Mouse (Mus musculus) forebrain, embryonic 14.5 days (tissue): Measurements from ENCODE around the gene Gtsf2. TPM values are rescaled to one million over a fixed set of nuclear protein-coding genes. Genes with fewer than 3 reads are reported as not detected.
"Not testable (repeated sequence)": the region's sequence is repeated elsewhere in the genome, so short reads cannot be mapped to it uniquely, and the experiment has no call there.

Experiments
- ATAC-seq: fragments of 200-750 bp; cut with Nextera tagmentation; 2 replicates; pipeline ENCODE4 v1.8.0; 2017; ENCODE audit warnings: mild to moderate bottlenecking, moderate library complexity
- DNase-seq: peaks from one replicate; pipeline ENCODE4 v3.0.0-alpha.2; 2015; ENCODE audit warnings: low spot score
- H3K27ac ChIP-seq: fragments of 300-500 bp; sonication (generic); 2 replicates; pipeline ENCODE4 v1.5.1; 2014; ENCODE audit warnings: low read depth, mild to moderate bottlenecking, control low read depth, low read length, moderate library complexity
- H3K27me3 ChIP-seq: fragments of 300-500 bp; sonication (generic); replicated peaks from 2 replicates; pipeline ENCODE4 v1.6.1; 2014; ENCODE audit warnings: low read length, control low read depth, mixed read lengths; ENCODE audit not compliant: control insufficient read depth, insufficient read depth
- H3K36me3 ChIP-seq: fragments of 300-500 bp; sonication (generic); 2 replicates; pipeline ENCODE4 v1.6.1; 2014; ENCODE audit warnings: low read length, control low read depth; ENCODE audit not compliant: control insufficient read depth, insufficient read depth
- H3K4me1 ChIP-seq: fragments of 300-500 bp; sonication (generic); 2 replicates; pipeline ENCODE4 v1.6.1; 2014; ENCODE audit warnings: antibody characterized with exemption, low read length, control low read depth; ENCODE audit not compliant: control insufficient read depth, insufficient read depth
- H3K4me2 ChIP-seq: fragments of 300-500 bp; sonication (generic); 2 replicates; pipeline ENCODE4 v1.6.1; 2014; ENCODE audit warnings: mild to moderate bottlenecking, control low read depth, low read length
- H3K4me3 ChIP-seq: fragments of 300-500 bp; sonication (generic); 2 replicates; pipeline ENCODE4 v1.5.1; 2014; ENCODE audit warnings: low read depth, low read length, control low read depth
- H3K9ac ChIP-seq: fragments of 300-500 bp; sonication (generic); 2 replicates; pipeline ENCODE4 v1.6.1; 2014; ENCODE audit warnings: mild to moderate bottlenecking, low read length, control low read depth, moderate library complexity
- H3K9me3 ChIP-seq: fragments of 300-500 bp; sonication (generic); replicated peaks from 2 replicates; pipeline ENCODE4 v1.6.1; 2016; ENCODE audit warnings: low read length, control low read depth, mixed read lengths; ENCODE audit not compliant: control insufficient read depth
- WGBS: fragments of 180-500 bp; shearing (Covaris S2); extraction: QIAGEN DNeasy Blood & Tissue Kit; methylation state at CpG from one replicate; pipeline ENCODE4 v1.1.7; 2014; 5-methylcytosine and 5-hydroxymethylcytosine counted together
- polyA plus RNA-seq: library from polyadenylated mRNA; unstranded; fragments of >200 nt; fragmentation: Nextera tagmentation; extraction: Ambion mirVana; gene quantifications from 2 replicates; pipeline ENCODE4 v1.2.1, GENCODE M21; 2014

The Gtsf2 gene
- polyA plus RNA-seq, 1 experiment from 2014 or later = not detected

DNA sequence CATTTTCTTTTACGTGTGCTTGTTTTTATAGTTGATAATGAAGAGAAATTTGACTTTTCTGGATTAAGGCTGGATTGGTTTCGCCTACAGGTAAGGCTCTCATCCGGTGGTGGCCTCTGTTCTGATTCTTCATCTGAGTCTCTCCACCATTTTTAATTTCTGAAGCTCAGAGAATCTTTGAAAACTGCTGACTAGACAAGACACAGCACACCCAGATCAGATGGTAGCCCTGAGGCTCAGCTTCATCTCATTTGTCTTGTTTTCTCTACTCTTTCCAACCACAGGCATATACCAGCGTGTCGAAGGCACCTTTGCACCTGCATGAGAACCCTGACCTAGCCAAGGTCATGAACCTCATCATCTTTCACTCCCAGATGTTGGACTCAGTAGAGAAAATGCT, 25.5 kb upstream of the Gtsf2 start:
- Histone ChIP-seq H3K4me2 (no peak overlapping the region), H3K9ac (no peak overlapping the region), H3K36me3 (no peaks in the 10 kb centered on the region), H3K27ac (no peak overlapping the region), H3K27me3 (no peaks in the 10 kb centered on the region), H3K4me1 (no peaks in the 10 kb centered on the region), H3K9me3 (no peaks in the 10 kb centered on the region), H3K4me3 (no peak overlapping the region)
- ATAC-seq (no peak), DNase-seq (no peak)
- 88% methylated on average over 5 of the region's 5 CpGs for WGBS

GRCm38 (mm10) chr15:103473182-103473581, 24.9 kb upstream of the Gtsf2 start:
- no peak overlapping the region for H3K9ac ChIP-seq
- no peak for ATAC-seq
- 90% methylated on average over 7 of the region's 7 CpGs for WGBS

DNA sequence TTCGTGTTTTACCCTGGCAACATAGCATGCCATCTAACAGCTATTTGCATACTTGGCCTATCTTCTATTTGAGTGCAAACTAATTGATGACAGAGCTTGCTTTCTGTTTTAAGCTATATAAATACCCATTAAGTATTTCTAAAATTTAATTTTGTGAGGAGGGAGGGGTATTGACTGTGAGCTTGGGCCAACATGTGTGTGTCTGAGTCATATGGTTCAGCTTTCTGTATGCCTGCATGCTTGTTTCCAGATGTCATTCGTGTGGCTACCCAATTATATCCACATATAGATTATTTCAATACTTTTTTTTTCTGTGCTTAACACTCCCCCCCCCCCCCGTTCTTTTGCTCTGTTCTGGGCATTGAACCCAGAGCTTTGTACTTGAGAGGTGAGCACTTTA, 24.0 kb upstream of the Gtsf2 start:
- Histone ChIP-seq H3K4me2 (no peak overlapping the region), H3K27me3 (no peaks in the 10 kb centered on the region), H3K27ac (no peak overlapping the region), H3K36me3 (no peaks in the 10 kb centered on the region), H3K9ac (no peak overlapping the region), H3K4me3 (no peak overlapping the region), H3K4me1 (no peaks in the 10 kb centered on the region), H3K9me3 (no peaks in the 10 kb centered on the region)
- 66% methylated on average over 3 of the region's 3 CpGs for WGBS
- DNase-seq = no peak
- ATAC-seq = no peak

More at GRCm38 (mm10) chr15:103473182-103473581, 24.9 kb upstream of the Gtsf2 start:
- H3K27me3 ChIP-seq = no peaks in the 10 kb centered on the region
- no peak overlapping the region for H3K4me3 ChIP-seq
- H3K9me3 ChIP-seq = no peaks in the 10 kb centered on the region
- H3K36me3 ChIP-seq = no peaks in the 10 kb centered on the region
- H3K4me2 ChIP-seq = no peak overlapping the region
- no peak overlapping the region for H3K27ac ChIP-seq
- DNase-seq = no peak
- no peaks in the 10 kb centered on the region for H3K4me1 ChIP-seq

DNA sequence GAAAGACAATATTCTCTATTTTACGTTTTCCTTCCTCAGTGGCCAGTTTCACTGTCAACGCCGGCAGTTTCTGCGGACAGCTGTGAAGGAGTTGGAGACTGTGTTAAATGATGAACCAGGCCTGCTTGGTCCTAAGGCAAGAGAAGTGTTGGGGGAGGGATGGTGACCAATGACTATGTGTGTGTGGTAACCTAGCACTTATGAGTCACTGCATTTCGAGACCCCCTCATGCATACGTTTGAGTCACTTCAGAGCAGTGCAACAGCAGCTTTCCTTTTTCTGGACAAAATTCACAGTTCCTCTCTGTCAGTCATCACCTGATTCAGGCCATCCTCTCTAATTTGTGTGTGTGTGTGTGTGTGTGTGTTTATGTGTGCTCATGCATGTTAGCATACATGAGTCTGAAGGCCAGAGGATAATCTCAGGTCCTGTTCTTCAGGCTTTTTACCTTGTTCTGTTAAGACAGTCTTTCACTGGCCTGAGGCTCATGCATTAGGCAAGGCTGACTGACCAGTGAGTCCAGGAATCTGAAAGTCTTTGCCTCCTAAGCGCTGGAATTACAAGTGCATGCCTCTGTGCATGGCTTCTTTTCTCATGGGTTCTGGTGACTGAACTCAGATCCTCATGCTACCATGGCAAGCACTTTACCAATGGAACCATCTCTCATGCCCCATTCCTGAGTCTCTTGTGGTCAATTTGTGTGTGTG, 23.4 kb upstream of the Gtsf2 start:
- H3K9me3 ChIP-seq = no peaks in the 10 kb centered on the region
- H3K4me3 ChIP-seq = no peak overlapping the region
- WGBS = 85% methylated on average over 7 of the region's 7 CpGs
- H3K27me3 ChIP-seq = no peaks in the 10 kb centered on the region
- no peaks in the 10 kb centered on the region for H3K36me3 ChIP-seq
- no peak overlapping the region for H3K9ac ChIP-seq
- no peak overlapping the region for H3K27ac ChIP-seq
- H3K4me1 ChIP-seq = no peaks in the 10 kb centered on the region
- no peak overlapping the region for H3K4me2 ChIP-seq
- ATAC-seq = no peak
- no peak for DNase-seq

GRCm38 (mm10) chr15:103462539-103463261, 14.4 kb upstream of the Gtsf2 start:
- ATAC-seq = no peak
- Histone ChIP-seq H3K4me3 (no peak overlapping the region), H3K4me2 (no peak overlapping the region), H3K4me1 (no peaks in the 10 kb centered on the region), H3K9ac (no peak overlapping the region), H3K27ac (no peak overlapping the region), H3K27me3 (no peaks in the 10 kb centered on the region), H3K9me3 (no peaks in the 10 kb centered on the region), H3K36me3 (no peaks in the 10 kb centered on the region)
- peak; percentile 30 for DNase-seq
- 55% methylated on average over 7 of the region's 7 CpGs for WGBS

DNA sequence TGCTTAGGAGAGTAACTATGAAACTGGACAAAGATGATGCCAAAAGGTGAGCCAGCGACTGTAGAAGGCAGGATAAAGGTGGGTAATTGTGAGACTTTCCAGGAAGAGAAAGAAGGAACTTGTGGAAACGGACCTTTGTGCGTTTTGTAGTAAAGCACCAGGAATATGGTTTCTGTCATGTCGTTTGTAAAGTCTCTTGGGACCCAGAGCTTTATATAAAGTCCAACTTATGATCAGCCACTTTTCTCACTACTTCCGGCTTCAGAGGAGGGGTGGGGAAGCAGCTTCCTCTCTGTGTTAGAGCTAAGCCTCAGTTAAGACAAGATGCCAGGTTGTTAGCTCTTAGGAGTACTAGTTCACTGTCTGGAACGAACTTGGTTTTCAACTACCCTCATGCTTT, 6.2 kb upstream of the Gtsf2 start:
- ATAC-seq (no peak), DNase-seq (no peak)
- H3K9me3 ChIP-seq = no peaks in the 10 kb centered on the region
- no peak overlapping the region for H3K27ac ChIP-seq
- H3K36me3 ChIP-seq = no peaks in the 10 kb centered on the region
- H3K4me2 ChIP-seq = no peak overlapping the region
- no peaks in the 10 kb centered on the region for H3K4me1 ChIP-seq
- H3K9ac ChIP-seq = no peak overlapping the region
- no peak overlapping the region for H3K4me3 ChIP-seq
- 90% methylated on average over 6 of the region's 6 CpGs for WGBS
- no peaks in the 10 kb centered on the region for H3K27me3 ChIP-seq

GRCm38 (mm10) chr15:103453551-103454218, 5.4 kb upstream of the Gtsf2 start, which contains the start of gene Nckap1l:
Nckap1l (plus strand) TSS chr15:103453794.
- WGBS = 90% methylated on average over 13 of the region's 13 CpGs

DNA sequence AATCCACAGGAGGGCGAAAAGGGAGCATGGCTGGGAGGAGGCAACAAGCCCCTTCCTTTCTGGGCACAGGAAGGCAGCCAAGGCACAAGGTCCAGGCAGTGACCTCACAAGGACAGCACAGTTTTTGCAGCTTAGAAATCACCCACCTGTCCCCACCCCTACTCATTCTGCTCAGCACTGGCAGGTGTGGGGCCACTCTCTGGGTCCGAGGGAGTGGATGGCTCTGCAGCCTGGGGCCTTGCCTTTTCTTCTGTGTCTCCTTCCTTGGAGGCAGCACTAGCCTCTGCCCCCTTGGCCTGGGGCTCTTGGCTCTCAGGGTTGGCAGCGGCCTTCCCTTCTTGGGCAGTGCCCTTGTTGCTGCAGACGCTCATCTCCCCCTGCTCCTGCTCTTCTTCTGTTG, 2.3 kb downstream of the Gtsf2 start:
- not testable (repeated sequence) for H3K9ac ChIP-seq, H3K36me3 ChIP-seq, H3K9me3 ChIP-seq, ATAC-seq, H3K27me3 ChIP-seq, H3K4me3 ChIP-seq, DNase-seq, H3K4me2 ChIP-seq, H3K27ac ChIP-seq, H3K4me1 ChIP-seq
- 92% methylated on average over 4 of the region's 4 CpGs for WGBS

More at GRCm38 (mm10) chr15:103453551-103454218, 5.4 kb upstream of the Gtsf2 start, which contains the start of gene Nckap1l:
- DNase-seq (no peak), ATAC-seq (no peak)
- no peak within 1 kb of the TSS for H3K27ac ChIP-seq
- H3K4me3 ChIP-seq = no peak within 1 kb of the TSS
- H3K9ac ChIP-seq = no peak within 1 kb of the TSS
- no peak within 1 kb of the TSS for H3K4me2 ChIP-seq
- no peaks in the 10 kb centered on the region for H3K9me3 ChIP-seq
- H3K27me3 ChIP-seq = no peaks in the 10 kb centered on the region
- no peaks in the 10 kb centered on the region for H3K4me1 ChIP-seq
- H3K36me3 ChIP-seq = no peaks in the 10 kb centered on the region

DNA sequence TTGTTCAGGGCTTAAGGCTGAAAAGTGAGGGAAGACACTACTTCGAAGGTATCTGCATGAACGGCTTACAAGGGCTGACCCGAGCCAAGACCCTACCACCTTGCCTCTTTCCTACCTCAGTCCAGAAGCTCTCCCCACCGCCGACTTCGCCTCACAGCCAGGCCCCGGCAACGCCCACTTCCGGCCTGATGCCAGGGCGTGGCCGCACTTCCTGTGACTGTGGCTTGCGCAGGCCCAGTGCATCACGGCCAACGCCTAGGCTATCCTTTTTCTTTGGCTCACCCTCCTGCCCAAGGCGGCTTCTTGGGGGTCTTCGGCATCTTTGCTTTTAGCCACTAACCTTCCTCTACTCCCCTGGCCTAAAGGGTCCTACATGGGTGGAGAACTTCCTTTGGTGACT, 18.0 kb downstream of the Gtsf2 start, which contains the start of gene Gtsf1:
Gene Gtsf1, minus strand, starts transcription at position 230 of the 400 bp plus-strand sequence.
- Histone ChIP-seq H3K27ac (no peak within 1 kb of the TSS), H3K4me3 (no peak within 1 kb of the TSS), H3K4me1 (no peaks in the 10 kb centered on the region), H3K4me2 (no peak within 1 kb of the TSS), H3K9ac (no peak within 1 kb of the TSS), H3K27me3 (no peaks in the 10 kb centered on the region), H3K9me3 (no peaks in the 10 kb centered on the region), H3K36me3 (no peaks in the 10 kb centered on the region)
- no peak for ATAC-seq
- DNase-seq = no peak
- 93% methylated on average over 16 of the region's 16 CpGs for WGBS
